Mouse (Mus musculus) liver (tissue): ENCODE measurements around the gene Orm2.

ENCODE experiments used
- DNase-seq: peaks from one replicate; pipeline ENCODE4 v3.0.0-alpha.2; 2020; ENCODE audit warnings: mixed read lengths

Gene Orm2

GRCm38 (mm10) chr4:63408247-63408646, 46.0 kb downstream of the Orm2 start:
- no peak for DNase-seq

DNA sequence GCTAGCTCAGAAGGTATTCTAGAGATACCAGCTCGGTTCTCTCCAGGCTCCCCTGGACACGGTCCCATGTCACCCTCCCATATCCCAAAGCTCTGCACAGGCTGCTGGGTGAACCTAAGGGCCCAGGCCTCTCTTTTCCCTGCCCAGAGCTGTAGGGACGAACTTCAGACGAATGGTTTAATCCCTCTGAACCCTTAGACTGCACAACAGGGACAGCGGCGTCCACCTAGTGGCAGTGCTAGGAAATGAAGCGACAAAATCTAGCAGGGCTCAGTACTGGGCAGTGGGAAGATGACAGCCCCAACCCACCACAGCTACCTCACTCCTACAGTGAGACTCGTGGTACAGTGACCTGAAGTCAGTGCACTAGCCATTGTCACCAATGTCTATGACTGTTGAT, 46.4 kb downstream of the Orm2 start:
- DNase-seq = peak; percentile 54

DNA sequence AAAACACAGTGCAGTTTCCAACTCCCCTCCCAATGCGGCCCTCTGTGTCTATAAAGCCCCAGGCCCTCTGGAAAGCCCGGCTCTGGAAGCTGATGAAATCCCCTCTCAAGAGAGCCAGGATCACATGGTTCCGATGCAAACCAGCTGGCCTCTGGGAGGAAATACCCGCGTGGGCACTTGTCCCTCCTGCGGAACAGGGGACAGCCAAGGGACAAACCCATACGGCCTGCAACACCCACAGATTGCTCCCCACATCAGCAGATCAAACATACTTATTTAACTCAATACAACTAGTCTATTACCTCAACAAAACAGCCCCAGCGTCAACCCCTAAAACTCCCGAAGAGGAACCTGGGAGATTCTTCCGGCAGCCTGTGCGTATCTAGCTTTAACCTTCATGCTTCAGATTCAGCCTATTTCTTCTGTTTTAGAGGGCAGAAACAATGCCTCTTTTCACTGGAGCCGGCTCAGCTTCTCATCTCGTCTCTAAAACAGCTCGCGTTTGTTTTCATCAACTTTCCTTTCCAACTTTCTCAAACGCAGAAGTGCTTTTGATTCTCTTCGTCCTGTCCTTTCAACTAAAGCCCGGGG, 47.2 kb downstream of the Orm2 start:
- no peak for DNase-seq

DNA sequence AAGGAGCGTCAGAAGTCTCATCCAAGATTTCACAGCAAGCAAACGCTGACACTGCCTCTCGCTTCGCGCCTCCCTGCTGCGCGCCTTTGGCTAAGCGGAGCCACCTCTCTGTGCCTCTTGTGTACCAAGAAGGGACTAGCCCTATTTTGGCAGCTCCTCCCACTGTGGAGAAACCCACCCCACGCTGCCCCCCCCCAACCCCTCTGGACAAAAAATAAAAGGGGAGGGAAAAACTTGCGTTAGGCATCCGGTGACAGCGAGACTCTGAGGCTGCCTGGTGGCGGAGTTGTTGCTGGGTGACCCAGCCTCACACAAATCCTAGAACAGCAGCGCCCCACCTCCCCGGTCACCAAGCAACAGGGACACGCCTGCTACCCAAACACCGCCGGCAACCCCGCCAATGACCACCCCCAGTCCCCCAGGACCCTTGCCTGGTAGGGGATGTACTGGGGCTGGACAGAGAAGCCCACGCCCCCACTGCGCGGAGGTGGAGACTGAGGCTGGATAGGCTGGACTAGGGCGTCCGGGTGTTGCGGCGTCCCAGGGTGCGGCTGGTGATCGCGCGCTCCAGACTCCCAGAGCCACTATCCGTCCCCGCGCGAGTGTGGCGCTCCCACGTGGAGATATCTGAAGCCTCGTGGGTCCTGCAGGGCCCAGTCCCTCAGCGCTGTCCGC, 47.8 kb downstream of the Orm2 start:
- DNase-seq = peak; percentile 51

- DNase-seq = peak; percentile 94
Observed at GRCm38 (mm10) chr4:63410583-63410934, 48.3 kb downstream of the Orm2 start.

- DNase-seq = no peak
Observed at GRCm38 (mm10) chr4:63411222-63411621, 49.0 kb downstream of the Orm2 start.

DNA sequence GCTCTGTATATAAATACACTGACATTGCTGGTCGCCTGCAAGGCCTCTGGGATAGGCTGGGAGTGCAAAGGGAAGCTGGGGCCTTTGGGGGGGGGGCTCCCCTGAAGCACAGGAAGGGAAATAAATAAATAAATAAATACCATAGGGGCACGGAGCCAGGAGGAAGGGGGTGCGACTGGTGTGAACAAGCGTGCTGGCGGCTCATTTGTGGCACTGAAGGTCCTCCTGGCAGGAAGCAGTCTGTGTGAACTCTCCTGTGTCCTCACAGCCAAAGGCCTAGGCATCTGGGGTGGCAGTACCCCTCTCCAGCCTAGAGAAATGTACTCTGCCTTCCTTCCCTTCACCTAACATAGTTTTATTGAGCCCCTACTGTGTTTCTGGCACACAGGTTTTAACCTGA, 52.7 kb downstream of the Orm2 start:
- no peak for DNase-seq
